Mouse (Mus musculus) T-helper 2 cell (primary cell): Measurements from ENCODE around the gene Rhof.

Source experiments
- in situ Hi-C: fragments of 300-600 bp; cut with MboI, MseI; formaldehyde crosslinking; loops from one replicate; pipeline ENCODE4 v1.15.1; 2025; ENCODE audit warnings: high pct_unique_total_duplicates

Rhof gene

DNA sequence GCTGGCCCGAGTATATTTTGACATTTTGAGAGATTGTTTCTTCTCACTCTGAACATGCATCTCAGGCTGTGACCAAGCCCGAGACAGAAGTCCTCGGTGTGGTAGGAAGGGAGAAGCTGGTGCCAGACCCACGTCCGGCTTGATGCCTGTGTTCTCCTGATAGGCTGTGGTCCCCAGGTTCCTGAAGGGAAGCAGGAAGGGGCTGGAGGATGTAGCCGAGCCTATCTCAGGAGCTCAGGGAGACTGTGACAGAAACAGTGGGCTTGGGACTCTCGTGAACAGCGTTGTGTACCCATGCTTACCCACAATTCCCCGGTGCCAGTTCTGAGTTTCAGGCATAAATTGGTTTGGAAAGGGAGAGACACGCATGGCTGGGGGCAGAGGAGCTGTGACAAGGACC, 13.7 kb downstream of the Rhof start:
- in situ Hi-C loops = no loop called here

DNA sequence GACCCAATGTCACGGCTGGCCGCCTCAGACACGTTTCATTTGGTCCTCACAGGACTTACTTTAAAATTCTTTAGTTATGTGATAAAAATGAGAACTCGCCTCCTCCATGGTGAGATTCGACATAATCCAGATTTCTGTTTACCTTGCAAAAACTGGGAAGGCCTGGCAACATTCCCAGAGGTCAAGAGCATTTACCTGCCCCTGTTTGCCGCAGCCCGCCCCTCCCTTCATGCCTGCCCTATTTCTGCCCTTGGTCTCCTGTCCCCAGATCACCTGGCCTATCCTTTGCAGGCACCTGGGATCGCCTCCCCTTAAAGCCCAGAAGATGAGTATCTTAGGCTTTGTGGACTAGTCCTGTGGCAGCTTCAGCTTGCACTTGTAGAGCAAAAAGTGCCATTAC, 14.7 kb downstream of the Rhof start:
- in situ Hi-C loops = no loop called here

DNA sequence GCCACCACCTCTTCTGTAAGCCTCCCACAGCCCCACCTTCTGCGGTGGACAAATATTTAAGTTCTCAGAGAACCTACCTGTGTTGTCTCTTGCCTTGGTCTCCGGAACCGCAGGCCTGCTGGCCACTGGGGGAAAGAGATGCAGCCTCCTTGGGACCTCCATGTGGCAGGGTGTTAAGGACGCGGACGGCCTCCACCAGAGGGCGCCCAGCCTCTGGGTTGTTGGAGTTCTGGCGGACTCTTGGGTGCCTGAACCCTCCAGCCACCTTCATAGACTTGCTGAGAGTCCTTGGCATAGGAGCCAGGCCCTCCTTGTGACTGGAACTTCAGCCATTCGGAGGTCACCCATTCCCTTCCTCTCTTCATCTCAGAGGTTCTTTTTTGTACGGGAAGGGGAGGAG, 15.2 kb downstream of the Rhof start:
- in situ Hi-C loops = no loop called here

- in situ Hi-C loops = no loop called here
These were observed 16.4 kb downstream of the Rhof start for GRCm38 (mm10) chr5:123116080-123116479.

GRCm38 (mm10) chr5:123114924-123115323, 17.6 kb downstream of the Rhof start:
- in situ Hi-C loops = loop anchor here (5.0 kb wide), 2 partner anchors 42 to 48 kb away; partner anchors contain the start of gene Tmem120b

DNA sequence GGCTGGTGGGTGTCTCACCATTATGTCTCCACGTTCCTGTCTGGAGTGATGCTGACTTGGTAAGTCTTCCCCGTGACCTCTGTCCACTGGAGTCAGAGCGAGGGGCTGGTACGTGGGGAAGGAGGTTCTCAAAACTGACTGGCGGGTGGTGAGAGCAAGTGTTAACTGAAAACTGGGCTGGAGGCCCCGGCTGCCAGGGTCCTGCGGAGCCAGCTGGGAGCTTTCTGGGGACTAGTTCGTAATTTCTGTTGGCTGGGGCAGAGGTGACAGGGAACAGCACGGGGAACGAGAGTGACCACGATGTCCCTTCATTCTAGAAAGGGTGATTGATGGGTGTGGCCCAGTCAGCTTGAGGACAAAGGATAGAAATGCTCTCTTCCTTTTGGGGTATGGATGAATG, 18.4 kb downstream of the Rhof start:
- in situ Hi-C loops = loop anchor here (5.0 kb wide), 2 partner anchors 43 to 47 kb away; partner anchors contain the start of gene Tmem120b

DNA sequence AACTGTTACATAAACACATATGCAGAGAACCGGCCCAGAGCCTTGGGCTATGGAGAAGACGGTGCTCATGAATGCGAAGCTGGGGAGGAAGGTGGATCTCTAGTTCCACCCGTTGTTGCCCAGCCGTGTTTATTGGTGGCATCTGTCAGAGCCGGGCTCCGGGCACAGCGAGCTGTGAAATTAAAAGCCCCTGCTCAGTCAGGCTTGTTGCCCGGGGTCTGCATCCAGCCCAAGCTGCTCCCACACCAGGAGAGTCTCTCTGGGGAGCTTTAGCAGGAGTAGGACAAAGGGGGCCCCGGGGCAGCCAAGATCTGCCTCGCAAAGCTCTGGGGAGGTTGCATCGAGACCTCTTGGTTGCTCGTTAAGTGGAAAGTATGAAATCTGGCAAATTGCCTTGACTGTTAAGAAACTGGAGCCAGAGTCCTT, 22.2 kb downstream of the Rhof start:
- in situ Hi-C loops = loop anchor here (5.0 kb wide), 2 partner anchors 43 to 47 kb away; partner anchors contain the start of gene Tmem120b

GRCm38 (mm10) chr5:123109452-123110203, 22.9 kb downstream of the Rhof start:
- in situ Hi-C loops = loop anchor here (5.0 kb wide), 2 partner anchors 42 to 48 kb away; partner anchors contain the start of gene Tmem120b

GRCm38 (mm10) chr5:123104769-123105168, 27.7 kb downstream of the Rhof start:
- in situ Hi-C loops = loop anchor here (5.0 kb wide), 1 partner anchor 73 kb away; no protein-coding TSS in a partner anchor

DNA sequence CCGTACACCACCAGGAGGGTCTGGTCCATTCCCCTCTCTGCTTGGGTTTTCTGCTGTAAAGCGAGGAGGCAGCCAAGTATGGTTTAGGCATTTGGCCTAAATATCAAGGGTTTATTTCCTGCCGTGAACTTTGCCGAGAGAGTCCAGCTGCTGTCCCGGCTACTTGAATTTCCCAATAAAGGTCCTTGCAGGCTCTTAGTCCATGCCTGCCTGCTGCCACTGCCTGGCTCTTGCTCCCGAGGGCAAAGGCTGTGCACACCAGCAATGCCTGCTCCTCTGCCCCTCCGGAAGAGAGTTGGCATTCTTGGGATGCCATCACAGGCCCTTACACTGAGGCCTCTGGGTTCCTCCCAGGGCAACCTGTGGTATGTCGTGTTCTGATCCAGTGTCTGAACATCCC, 28.9 kb downstream of the Rhof start:
- in situ Hi-C loops = loop anchor here (5.0 kb wide), 1 partner anchor 74 kb away; no protein-coding TSS in a partner anchor

DNA sequence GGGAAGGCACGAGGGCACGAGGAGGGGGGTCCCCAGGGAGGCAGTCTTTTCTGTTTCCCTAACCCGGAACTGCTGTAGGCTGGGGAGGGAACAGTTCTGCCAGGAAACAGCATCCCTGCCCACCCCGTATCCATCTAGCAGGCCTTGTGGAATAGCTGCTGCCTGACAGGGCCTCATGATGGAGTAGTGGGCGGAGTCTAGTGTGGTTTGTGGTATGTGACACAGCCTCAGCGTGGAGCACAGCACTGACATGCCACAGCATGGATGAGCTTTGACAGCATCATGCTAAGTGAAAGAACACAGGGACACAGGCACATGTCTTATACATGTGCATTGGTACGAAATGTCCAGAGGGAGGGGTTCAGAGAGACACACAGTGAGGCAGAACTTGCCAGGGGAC, 30.1 kb downstream of the Rhof start:
- in situ Hi-C loops = loop anchor here (5.0 kb wide), 1 partner anchor 75 kb away; no protein-coding TSS in a partner anchor

- in situ Hi-C loops = no loop called here
These were observed 34.0 kb downstream of the Rhof start for GRCm38 (mm10) chr5:123098487-123098886.

DNA sequence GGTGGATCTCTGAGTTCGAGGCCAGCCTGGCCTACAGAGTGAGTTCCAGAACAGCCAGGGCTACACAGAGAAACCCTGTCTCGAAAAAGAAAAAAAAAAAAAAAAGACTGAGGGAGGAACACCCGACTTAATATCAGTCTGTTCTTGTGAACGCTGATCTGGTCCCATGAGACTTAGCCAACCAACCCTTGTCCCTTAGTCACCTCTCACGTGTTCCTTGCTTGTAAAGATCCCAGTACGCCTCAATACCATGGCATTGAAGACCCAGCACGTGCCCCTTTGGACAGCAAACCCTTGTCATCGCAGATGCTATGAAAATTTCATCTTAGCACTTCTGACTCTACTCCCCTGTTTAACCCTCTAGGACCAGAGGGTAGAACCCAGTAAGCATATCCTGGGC, 36.2 kb downstream of the Rhof start:
- in situ Hi-C loops = no loop called here

GRCm38 (mm10) chr5:123094238-123094991, 38.1 kb downstream of the Rhof start:
- in situ Hi-C loops = no loop called here

GRCm38 (mm10) chr5:123093077-123093633, 39.3 kb downstream of the Rhof start:
- in situ Hi-C loops = no loop called here

DNA sequence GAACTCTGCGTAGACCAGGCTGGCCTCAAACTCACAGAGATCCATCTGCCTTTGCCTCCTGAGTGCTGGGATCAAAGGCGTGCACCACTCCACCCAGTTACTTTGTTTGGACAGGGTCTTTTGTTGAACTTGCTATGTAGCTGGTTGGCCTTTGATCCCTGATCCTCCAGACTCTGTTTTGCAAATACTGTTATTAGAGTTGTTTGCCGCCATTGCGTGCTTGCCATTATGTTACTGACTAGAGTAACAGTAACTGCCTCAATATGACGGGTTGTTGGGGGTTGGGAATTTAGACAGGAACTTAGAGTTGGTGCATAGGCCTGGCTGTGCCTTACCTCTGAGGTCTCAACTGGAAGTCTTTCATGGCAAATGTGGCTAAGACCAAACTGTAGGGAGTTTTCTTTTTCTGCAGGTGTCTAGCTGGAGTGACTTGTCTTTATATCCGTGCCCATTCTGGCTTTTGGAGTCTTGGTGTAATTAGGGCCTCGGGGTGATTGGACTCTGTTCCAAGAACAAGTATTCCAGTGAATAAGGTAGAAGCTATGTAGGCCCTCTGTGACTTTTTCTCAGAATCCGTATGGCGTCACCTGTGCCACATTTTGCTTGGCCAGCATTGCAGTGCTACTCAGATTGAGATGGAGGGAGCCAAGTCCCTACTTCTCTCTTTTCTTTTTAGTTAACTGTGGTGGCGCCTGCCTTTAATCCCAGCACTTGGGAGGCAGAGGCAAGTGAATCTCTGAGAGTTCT, 41.8 kb downstream of the Rhof start:
- in situ Hi-C loops = no loop called here

DNA sequence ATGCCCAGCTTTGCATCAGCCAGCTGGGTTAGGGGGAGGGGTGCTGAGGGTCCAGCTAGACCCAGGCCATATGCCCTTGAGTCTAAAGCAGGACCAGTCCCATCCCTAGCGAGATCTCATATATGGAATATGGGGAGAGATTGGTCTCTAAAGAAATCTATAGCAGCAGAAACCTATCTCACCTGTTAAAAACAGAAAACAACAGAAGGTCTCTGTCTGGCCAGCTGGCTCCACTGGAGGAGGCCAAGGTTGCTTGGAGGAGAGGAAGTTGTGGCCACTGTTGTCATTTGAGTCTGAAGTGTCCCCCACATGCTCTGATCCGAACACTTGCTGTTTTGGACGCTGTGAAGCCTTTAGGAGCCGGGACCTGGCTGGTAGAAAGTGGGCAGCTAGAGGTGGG, 43.7 kb downstream of the Rhof start:
- in situ Hi-C loops = no loop called here

DNA sequence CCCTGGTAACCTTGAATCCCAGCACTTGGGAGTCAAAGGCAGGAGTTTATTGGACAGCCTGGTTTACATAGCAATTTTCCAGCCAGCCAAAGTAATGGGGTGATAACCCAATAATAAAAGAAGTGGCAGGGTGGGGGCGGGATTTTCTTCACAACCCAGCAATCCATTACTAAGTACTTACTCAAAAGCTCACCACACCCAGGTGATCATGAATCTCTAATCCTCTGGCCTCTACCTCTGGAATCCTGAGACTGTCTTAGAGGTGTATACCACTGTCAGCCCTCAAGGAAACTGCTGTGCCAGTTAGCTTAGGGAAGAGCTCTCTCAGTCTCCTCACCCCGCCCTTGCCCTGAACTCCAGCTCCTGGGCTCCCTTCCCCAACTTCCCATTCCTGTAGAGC, 46.0 kb downstream of the Rhof start:
- in situ Hi-C loops = no loop called here

- in situ Hi-C loops = no loop called here
These were observed 49.0 kb downstream of the Rhof start for GRCm38 (mm10) chr5:123083340-123084050.

DNA sequence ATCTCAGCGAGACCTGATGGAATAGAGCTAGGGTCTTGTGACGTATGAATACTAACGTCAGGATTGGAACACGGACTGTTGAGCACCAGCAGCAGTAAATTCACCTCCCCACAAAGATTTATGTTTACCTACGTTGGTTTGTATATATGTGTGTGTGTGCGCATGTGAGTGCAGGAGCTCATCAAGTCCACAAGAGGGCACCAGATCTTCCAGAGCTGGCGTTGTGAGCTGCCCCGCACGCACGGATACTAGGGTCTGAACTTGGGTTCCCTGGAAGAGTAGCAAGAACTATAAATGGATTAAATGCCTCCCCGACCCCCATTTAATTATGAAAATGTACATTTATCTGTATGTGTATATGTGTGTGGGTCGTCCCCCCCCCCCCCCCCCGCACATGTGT, 52.0 kb downstream of the Rhof start:
- in situ Hi-C loops = no loop called here

DNA sequence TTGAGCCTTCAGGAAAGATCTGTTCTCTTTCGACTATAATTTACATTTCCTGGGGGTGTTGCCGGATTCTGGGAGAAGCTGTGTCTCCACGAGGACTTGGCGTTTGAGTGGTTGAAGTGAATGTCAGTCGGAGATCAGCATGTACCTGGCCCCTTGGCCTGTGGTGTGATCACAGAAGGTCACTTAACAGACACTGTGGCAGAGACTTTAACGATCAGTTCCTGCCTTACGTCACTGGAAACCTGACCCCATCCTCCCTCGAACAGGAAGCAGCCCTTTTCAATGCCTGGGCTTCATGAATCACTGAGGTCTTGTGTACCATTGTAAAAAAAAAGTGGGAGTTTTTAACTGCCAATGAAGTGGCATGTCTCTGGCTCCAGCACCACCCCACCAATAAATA, 52.5 kb downstream of the Rhof start:
- in situ Hi-C loops = no loop called here
